Mouse (Mus musculus) cerebellum, adult 9-10 months (tissue): ENCODE results near the gene Csnk1g2.
"Not testable (repeated sequence)": the region's sequence is repeated elsewhere in the genome, so short reads cannot be mapped to it uniquely, and the experiment has no call there.

ENCODE experiments used
- DNase-seq: peaks from one replicate; pipeline ENCODE4 v3.0.0; 2022

Csnk1g2 gene

DNA sequence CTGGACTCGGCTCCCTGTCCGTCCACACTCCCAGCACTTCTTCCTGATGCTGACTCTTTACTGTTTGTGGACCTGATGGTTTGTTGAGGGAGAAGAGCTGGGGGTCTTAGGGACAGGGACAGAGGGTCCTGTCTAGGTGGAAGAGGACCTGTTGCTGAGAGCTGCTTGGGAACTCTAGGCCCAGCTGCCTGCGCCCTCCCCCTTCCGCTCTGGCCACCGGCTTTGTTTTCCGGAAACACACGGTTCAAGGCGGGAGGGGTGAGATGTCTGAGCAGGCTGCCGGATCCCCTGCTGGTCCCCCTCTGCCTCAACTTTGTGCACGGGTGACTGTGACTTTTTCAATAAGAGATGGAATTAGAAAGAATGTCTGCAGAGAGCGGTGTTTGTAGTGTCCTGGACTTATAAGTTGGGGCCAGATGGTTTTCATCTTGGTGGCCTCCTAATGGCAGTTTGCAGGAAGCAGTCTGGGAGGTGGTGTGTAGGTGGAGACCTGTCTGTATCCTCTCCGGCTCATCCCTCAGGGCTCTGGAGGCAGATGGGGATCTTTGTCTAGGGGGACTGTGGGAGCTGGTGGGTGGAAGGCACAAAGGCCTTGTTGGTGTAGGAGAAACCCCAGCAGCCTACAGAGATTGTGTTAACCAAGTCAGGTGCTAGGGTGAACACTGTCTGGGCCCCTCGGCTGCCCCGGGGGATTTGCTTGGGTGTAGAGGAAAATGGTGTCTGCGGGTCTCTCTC lies 986 bp downstream of the Csnk1g2 start:
- DNase-seq = peak; percentile 81

DNA sequence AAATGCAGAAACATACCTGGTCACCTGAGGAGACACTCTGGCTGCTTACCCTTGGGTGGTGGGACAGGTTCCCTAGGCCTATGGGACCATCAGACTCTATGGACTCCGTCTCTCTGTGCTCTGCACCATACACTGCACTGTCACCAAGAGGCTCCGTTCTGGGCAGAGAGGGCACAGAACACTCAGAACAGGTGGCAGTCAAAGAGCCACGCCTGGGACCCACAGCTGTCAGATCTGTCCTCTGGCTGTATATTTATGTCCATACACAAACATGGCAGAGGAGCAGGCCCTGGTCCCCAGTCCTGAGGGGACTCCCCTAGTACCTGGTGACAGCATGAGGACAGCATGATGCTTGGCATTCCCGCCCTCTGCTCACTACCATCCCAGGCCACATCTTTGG lies 3.1 kb downstream of the Csnk1g2 start:
- DNase-seq = no peak

DNA sequence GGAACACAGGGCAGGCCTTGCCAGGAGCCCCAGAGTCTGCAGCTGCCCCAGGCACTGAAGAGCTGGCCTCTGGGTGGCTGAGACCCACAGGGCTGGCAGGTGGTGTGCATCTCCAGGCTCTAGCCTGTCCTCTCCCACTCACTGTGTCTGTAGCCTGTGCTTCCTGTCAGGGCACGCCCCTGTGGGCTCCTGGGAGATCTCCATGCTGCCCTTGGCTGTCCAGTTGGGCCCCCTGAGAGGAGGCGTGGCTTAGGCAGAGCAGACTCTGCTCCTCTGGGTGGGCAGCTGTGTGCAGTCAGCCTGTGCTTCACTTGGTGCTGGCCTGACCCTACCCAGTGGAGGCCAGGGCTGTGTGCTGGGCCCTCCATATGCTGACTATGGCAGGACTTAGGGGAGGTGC lies 5.0 kb downstream of the Csnk1g2 start:
- no peak for DNase-seq

DNA sequence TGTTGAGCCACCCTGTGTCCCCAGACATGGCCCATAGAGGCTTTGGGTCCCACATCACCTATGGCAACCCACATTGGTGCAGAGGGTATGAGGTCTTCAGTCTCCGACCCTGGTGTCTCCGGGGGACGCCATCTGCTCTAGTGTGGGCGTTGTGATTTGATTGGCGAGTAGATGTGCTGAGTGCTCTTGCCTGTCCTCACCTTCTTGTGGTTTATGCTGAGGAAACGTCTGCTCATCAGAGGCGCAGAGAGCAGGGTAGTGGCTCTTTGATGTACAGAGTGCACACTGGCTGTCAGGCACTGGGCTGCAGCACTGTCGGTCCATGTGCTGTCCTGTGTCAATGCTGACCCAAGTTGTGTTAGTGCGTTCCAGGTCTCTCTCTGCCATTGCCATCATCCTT lies 6.3 kb downstream of the Csnk1g2 start:
- DNase-seq = no peak

DNA sequence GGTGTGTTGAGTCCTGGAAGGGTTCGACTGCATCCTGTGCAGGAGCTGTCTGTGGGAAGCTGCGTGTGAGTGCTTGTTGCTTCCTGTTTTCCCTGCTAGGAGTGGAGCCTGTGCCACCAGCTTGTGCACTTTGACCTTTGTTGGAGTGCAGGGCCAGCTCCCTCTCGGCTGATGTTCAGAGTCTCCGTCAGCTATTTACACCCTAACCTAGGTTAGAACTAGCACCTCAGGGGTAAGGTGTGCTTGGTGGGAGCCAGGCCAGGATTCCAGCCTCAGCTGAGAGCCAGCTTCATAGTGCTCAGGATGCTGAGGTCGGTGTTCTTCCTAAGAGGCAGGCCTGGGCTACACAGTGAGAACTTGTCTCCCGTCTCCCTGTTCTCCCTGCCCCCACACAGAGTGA lies 12.7 kb downstream of the Csnk1g2 start:
- DNase-seq = no peak

DNA sequence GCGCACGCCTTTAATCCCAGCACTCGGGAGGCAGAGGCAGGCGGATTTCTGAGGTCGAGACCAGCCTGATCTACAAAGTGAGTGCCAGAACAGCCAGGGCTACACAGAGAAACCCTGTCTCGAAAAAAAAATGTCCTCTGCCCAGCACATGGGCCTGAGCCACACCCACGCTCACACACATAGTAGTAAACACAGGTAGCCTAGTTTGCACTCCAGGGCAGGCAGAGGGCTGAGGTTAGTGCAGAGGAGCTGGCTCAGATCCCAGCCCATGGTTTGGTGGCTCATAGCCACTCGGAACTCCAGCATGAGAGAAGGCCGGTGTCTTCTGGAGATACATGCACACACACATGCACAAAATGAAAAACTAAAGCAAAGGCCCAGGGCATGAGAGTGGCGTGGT lies 24.3 kb downstream of the Csnk1g2 start:
- DNase-seq = no peak

DNA sequence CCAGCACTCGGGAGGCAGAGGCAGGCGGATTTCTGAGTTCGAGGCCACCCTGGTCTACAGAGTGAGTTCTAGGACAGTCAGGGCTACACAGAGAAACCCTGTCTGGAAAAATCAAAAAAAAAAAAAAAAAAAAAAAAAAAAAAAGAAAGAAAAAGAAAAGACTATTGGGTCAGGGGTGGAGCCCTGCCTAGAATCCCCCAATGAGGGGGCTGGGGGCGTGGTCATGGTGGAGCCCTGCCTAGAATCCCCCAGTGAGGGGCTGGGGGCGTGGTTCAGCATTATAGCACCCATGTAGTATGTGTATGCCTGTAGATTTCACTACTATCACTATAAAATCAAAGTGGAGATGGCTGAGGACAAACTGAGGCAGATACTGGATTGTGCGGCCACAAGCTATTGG lies 27.3 kb downstream of the Csnk1g2 start:
- not testable (repeated sequence) for DNase-seq

DNA sequence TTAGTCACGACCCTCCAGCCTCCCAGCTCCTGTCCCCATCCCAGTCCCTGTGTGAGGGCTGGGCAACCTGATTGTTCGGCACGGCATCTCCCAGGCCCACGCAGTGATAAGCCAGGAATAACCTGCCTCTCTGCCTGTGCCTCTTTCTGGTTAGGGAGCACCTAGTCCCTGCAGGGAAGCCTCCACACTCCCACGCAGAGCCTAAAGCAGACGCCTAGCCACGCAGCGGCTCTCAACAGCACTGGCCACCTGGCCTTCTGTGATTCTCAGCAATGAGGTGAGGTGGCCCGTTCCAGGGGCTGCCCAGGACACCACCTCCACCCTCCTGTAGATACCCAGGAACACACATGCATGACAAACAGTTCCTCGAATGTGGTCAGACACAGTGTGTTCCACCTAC lies 27.8 kb downstream of the Csnk1g2 start:
- no peak for DNase-seq

DNA sequence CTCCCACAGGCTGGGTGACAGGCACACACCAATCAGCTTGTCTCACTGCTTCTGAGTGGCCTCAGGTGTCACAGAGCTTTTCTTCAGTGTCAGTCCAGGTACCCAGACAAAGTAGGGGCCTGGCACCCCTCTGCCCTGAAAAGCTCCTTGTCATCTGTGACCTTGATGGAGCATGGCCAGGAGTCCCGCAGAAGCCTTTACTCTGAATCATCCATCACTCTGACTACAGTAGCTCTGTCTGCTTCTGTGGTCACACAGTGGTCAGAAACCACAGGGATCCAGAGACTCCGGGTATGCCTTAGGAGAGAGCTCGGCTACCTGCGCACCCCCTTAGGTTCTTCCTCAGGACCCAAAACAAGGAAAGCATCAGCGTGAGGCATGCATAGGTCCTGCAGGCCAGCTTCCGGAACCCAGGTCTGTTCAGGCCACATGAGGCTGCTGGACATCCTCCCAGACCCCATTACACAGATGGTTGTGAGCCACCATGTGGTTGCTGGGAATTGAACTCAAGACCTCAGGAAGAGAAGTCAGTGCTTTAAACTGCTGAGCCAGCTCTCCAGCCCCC lies 30.6 kb downstream of the Csnk1g2 start:
- no peak for DNase-seq

DNA sequence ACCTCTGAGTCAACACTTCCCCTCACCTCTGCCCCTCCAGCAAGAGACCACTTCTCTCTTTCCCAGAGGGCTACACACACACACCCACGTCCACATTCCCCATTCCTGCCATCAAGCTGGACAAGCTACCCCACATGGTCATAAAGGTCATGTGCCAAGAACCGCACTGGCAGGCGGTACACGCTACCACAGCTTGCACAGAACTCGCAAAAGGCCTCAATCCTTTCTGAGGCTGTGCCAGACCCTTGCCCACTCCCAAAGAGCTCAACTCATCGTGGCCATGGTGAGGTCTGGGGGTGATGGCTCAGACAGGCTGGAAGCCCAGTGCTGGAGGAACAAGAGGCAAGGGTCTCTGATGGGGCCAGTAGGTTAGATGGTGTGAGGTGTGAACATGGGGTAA lies 32.2 kb downstream of the Csnk1g2 start:
- peak; percentile 68 for DNase-seq

DNA sequence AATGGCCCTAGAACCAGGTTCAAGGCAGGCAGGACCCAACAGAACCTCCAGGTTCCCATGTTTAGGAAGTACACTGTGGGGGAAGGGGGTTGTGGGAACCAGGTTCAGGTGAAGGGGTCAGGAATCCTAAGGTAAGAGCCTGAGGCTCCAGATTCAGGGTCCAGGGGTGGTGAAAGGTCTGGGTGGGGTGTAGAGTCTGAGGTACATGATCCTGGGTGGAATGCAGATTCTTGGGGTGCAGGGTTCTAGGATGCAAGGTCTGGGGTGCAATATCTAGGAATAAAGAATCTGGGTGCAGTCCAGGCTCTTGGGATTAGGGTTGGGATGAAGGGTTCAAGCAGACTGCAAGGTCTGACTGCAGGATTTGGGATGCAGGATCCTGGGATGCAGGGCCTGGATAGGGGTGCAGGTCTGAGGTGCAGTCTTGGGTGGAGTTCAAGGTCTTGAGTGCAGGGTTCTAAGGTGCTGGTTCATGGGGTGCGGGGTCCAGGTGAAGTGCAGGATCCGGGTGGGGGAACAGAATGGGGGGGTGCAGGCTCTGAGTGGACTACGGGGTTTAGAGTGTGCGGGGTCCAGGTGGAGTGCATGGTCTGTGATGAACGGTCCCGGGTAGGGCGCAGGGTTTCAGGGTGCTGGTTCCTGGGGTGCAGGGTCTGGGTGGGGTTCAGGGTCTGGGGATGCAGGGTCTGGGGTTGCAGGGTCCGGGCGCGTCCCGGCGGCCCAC lies 32.9 kb downstream of the Csnk1g2 start:
- peak; percentile 68 for DNase-seq

DNA sequence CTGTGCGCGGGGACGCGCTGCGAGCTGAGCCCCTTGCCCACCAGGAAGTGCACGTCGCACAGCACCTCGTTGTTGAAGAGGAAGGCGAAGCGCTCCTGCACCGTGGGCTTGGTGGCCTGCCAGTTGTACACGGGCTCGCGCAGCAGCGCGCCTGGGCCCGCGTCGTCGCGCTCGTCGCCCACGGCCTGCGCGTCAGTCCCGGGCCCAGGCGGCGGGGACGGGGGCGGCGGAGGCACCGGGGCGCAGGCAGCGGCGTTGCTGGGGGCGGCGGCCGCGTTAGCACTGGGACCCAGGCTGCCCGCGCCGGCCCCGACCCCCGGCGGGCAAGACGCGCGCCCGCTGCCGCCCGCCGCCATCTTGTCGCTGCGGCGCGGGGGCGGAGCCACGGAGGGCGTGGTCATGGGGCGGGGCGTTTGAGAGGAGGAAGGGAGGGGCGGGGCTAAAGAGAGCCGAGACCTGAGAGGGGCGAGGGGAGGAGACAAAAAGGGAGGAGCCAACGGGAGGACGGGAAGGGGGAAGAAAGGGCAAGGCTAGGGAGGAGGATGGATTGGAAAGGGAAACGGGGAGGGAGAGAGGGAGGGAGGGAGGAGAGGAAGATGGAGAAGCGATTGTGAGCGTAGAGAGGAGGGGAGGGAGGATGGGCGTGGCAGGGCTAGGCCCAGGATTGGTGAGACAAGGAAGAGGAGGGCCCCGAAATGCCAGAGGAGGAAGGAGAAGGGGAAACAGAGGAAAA lies 33.7 kb downstream of the Csnk1g2 start:
- peak; percentile 98 for DNase-seq

DNA sequence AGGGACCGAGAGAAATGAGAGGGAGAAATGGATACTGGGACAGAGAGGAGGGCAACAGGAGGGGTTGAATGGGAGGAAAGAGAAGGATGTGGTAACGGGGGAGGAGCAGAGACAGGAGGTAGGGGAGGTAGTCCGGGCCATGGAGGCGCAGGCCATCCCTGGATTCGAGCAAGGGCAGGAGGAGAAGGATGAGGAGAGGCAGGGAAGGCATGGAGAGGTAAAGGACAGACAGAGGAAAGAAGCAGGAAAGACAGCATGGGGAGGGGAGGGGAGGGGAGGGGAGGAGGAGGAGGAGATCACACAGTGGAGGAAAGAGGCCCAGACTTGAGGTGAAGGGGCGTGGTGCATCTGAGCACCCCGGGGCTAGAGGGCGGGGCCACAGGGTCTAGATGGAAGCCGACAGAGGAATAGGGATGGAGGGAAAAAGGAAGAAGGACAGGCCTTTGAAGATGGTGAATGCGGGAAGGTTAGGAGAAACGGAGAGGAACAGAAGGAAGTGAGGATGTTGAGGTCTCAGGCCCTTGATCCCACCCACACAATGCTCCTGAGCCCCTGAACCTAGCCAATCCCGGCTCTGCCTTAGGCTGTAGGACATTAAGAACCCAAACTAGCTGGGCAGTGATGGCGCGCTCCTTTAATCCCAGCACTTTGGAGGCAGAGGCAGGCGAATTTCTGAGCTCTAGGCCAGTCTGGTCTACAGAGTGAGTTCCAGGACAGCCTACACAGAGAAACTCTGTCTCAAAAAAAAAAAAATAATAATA lies 34.4 kb downstream of the Csnk1g2 start, which contains the start of gene Btbd2:
Gene Btbd2 (minus strand): TSS at position 209 of the 761 bp plus-strand sequence.
- DNase-seq = peak; percentile 74

DNA sequence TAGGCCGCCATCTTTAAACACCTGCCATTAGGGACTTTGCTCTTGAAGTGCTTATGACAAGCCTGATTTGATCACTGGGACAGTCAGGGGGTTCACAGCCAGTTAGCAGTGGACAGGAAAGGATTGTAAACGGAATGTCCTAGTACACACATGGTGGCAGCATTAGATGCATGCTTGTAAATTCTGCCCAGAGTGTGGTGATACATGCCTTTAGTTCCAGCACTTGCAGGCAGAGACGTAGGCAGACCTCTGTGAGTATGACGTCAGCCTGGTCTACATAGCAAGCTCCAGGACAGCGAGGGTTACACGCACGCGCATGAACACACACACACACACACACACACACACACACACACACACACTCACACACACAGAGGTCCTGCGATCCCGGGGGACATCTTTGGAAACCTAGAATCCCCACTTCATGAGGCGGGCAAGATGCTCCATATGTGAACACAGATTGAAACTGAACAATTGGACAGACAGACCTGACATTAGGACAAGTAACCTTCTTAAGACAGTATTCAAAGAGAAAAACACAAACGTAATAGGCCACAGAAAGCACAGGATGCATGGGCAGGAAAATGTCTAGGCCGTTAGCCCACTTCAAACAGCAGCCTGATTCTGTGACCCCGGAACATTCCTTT lies 35.7 kb downstream of the Csnk1g2 start:
- DNase-seq = peak; percentile 54

DNA sequence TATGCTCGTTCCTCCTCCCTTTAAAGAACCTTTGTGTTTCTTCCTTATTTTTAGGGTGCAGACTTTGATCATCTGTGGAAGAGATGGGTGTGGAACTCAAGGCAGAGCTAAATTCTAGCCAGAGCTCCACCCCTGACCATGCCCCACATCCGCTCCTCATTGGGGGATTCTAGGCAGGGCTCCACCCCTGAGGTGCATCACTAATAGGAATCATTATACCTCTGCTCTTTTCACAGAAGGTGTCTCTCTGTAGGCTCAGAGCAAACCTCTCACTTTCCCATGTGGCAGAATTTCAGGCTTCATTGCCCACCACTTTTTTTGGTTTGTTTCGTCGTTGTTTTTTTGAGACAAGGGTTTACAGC lies 36.2 kb downstream of the Csnk1g2 start:
- DNase-seq = no peak

DNA sequence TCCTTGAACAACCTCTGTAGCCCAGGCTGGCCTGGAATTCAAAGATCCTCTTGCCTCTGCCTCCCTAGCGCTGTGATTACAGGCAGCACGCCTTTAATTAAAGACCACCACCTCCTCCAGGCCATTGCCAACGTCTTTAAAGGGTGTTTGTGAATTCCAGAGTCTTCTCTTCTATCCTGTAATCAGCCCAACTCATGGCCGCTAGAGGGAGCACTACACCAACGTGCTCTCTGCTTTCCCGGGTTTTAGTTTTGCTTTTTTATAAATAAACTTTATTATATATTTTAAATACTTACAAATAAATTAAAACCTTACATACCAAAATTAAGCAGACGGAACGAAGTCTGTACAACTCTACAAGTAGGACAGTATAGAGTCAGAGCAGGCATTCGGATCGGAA lies 36.6 kb downstream of the Csnk1g2 start:
- peak; percentile 87 for DNase-seq

DNA sequence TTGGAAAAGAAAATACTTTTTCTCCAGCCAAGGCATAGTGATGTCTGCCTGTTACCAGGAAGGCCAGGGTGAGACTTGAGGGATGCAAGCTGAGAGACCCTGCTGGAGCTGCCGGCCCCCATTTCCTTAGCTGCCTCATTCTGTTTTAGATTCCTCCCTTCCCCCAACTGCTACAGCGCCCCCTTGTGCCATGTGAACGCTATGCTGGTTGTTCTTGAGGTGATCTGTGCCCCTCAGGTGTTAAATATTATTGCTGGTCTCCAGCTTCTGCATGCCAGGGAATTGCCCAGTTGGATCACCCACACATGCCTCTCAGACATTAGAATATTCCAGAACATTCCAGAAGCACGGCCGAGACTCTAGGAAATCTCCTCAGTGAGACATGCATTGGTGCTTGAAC lies 38.5 kb downstream of the Csnk1g2 start:
- DNase-seq = no peak

DNA sequence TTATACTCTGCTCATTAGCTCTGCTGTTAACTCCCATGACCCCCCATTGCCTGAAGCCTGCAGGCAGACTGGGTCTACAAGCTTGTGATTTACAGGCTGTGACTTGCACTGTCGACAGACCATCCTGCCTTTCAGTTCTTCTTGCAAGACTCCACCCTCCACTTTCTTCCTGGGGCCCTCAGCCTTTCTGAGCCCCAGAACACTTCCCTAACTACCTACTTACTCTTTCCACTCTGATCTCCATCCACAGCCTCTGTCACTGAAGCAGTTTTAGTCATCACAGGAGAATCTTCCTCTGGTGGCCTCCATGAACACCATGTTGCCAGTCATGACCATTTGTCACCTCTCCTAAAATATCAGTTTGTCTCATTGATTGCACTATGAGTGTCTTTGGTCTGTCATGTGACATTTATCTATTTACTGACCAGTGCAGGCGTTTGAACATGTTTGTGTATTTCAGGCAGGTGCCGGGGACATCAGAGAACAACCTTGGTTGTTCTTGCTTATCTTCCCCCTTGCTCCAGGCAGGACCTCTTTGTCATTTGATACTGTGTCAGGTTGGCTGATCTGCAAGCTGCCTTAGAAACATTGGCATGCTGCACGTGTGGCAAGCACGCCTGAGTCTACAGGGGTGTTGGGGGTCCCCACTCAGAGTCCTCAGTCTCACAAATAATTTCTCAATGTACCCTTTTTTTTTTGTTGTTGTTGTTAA lies 41.0 kb downstream of the Csnk1g2 start:
- no peak for DNase-seq

DNA sequence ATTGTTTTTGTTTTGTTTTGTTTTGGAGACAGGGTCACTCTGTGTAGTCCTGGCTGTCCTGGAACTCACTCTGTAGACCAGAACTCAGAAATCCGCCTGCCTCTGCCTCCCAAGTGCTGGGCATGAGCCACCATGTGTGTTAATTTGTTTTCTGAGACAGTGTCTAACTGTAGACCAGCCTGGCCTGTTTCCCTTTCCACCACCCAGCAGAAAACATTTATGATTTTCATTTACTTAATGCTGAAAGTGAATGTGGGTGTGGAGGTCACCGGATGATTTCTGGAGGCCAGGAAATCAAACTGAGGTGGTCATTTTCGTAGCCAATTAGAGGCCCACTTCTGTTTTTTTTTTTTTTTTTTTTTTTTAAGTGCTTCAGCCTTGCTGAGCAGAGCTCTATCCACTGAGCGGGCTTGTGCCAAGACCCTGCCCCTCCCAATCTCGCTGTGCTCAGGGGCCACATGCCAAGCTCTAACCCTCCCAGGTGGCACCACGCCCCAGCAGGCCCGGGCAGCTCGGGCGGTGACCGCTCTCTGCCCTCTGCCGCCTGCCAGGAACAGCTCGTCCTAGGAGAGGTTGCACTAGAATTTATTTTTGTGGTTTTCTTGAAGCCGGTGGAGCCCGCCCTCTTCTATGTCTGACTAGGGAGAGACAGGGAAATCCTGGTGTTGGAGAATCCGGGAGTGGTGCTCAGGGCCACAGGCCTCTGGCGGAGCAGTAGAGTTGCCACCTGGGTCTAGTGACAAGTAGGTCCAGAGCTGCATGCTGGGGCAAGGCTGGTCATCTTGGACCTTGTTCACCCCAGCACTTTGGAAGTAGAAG lies 41.8 kb downstream of the Csnk1g2 start:
- peak; percentile 81 for DNase-seq

DNA sequence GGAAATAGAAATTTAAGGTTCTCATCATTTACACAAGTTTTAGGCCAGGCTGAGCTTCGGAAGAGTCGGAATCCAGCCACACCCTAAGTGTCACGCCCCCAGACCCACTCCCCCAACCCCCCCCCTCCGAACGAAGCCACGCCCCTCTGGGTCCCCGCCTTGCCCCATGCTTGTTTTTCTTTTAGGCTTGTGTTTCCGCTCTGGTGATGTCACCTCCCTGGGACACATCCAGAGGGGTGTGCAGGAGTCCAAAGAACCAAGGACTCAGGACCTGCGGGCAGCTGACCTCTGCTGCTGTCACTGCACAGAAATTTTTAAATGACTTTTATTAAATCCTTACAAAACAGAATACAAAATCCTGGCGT lies 42.4 kb downstream of the Csnk1g2 start:
- no peak for DNase-seq

DNA sequence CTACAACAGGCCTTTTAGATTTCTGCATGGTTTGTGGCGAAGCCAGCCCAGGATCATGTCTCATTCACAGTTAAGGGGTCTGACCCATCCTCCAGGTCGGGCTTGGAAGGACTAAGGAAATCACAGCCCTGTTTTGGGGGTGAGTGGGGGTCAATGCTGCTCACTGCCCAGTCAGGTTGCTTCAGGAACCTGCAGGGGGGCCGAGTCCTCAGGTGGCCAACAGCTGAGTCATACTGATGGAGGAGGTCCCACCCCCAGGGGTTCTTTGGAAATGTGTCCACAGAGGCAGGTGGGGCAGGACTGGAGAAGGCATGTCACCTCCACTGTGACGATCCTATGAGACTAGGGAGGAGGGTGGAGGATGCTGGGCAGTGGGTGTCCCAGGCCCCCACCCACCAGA lies 42.8 kb downstream of the Csnk1g2 start:
- peak; percentile 67 for DNase-seq
